Mouse (Mus musculus): ENCODE data around the gene Krt32.

- TF ChIP-seq POLR2A (IDR thresholded peaks at IDR 0.05; ENCODE audit: insufficient read depth, low read depth, low read length) (no peak), CTCF (IDR thresholded peaks at IDR 0.05; ENCODE audit: insufficient read depth, low read depth, low read length) (no peak)
These were observed 25.1 kb upstream of the Krt32 start for GRCm38 (mm10) chr11:100112935-100113741.

All from olfactory bulb, adult 2 months (tissue).